Mouse (Mus musculus) bone marrow macrophage, adult 2 months (primary cell): ENCODE results near the gene Pafah1b2.

Experiments used
- CTCF ChIP-seq: IDR thresholded peaks from 2 replicates; pipeline ENCODE4 v1.5.1; 2012; ENCODE audit warnings: low read depth, mild to moderate bottlenecking, low read length, moderate library complexity
- POLR2A ChIP-seq: IDR thresholded peaks from 2 replicates; pipeline ENCODE4 v1.6.1; 2012; ENCODE audit warnings: mild to moderate bottlenecking, low read depth, low read length, borderline replicate concordance

DNA sequence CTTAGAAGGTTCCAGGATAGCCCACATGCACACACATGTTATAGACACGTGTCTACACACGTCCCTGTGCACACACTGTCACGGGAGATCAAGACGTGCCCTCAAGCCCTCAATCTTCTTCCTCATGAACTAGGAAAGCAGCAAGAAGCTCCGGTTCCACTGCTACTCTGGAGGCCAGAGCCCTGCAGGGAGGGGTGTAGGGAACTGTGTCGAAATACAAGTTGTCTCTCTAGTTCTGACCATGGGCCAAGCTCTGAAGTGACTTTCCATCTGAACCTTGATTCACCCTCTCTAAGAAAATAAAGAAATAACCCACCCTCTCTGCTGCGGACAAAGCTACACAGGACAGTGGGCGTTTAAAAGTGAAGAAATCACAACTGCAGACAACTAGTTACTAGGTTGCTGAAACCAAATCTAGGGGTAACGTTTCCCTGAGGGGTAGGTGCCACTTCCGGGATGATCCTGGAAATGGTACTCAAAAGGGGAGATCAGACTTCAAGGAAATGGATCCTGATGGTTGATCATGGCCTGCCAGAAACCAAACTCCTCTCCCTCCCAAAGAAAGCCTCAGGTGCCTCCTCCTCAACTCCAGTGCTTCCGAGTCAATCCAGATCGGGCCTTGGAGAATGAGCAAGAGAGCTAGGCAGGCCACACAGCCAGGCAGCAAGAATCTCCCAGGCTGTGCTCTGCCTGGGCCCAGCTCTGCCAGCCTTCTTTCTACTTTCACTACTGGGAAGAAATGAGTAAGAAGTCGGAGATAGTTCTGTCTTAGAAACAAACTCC, 58.8 kb downstream of the Pafah1b2 start:
- no peak for TF ChIP-seq POLR2A
- no peak for TF ChIP-seq CTCF
